Mouse (Mus musculus) G1E (cell line): Measurements from ENCODE around the gene Zfp961. TPM values are rescaled to one million over a fixed set of nuclear protein-coding genes. Genes with fewer than 3 reads are reported as not detected.
"Not testable (repeated sequence)": the region's sequence is repeated elsewhere in the genome, so short reads cannot be mapped to it uniquely, and the experiment has no call there.

Experiments used
- ATAC-seq: 2 replicates; pipeline ENCODE4 v1.8.0; 2016; ENCODE audit warnings: mild to moderate bottlenecking; ENCODE audit not compliant: insufficient number of reproducible peaks, poor library complexity, low FRiP score, severe bottlenecking; ENCODE audit errors: extremely low read depth
- DNase-seq: peaks from one replicate; pipeline ENCODE4 v3.0.0; 2012; ENCODE audit warnings: low spot score
- H3K27me3 ChIP-seq: 2 replicates; pipeline ENCODE4 v1.6.1; 2012; ENCODE audit warnings: mild to moderate bottlenecking, low read length, inconsistent platforms; ENCODE audit not compliant: insufficient read depth
- H3K36me3 ChIP-seq: replicated peaks from 2 replicates; pipeline ENCODE3; 2012; ENCODE audit warnings: mild to moderate bottlenecking, inconsistent platforms
- H3K4me1 ChIP-seq: 2 replicates; pipeline ENCODE4 v1.6.1; 2012; ENCODE audit warnings: low read depth, low read length, inconsistent platforms, mixed read lengths; ENCODE audit not compliant: insufficient read depth
- H3K4me3 ChIP-seq: 2 replicates; pipeline ENCODE4 v1.5.1; 2012; ENCODE audit warnings: low read depth, mild to moderate bottlenecking, inconsistent platforms, low read length, moderate library complexity, mixed read lengths
- H3K9me3 ChIP-seq: replicated peaks from 2 replicates; pipeline ENCODE4 v1.6.1; 2012; ENCODE audit warnings: inconsistent platforms
- CTCF ChIP-seq: IDR thresholded peaks from 2 replicates; pipeline ENCODE4 v1.5.1; 2012; ENCODE audit warnings: low read depth, low read length, inconsistent platforms, mixed read lengths
- GATA1 ChIP-seq: IDR thresholded peaks from 2 replicates; pipeline ENCODE4 v1.6.1; 2012; ENCODE audit warnings: borderline replicate concordance, low read length, inconsistent platforms, mixed read lengths
- GATA2 ChIP-seq: IDR thresholded peaks from 2 replicates; pipeline ENCODE4 v1.6.1; 2012; ENCODE audit warnings: low read depth, low read length, inconsistent platforms, borderline replicate concordance
- POLR2AphosphoS5 ChIP-seq: IDR thresholded peaks from 2 replicates; pipeline ENCODE4 v1.6.1; 2012; ENCODE audit warnings: low read depth, low read length, inconsistent platforms; ENCODE audit not compliant: insufficient replicate concordance
- TAL1 ChIP-seq: conservative IDR thresholded peaks from 2 replicates; pipeline ENCODE4 v1.6.1; 2012; ENCODE audit warnings: low read depth, low read length, inconsistent platforms, mixed read lengths
- polyA plus RNA-seq: library from polyadenylated mRNA; stranded (reverse); fragments of >175 nt; gene quantifications from 2 replicates; pipeline ENCODE4 v1.2.3, GENCODE M21; 2012
- total RNA-seq, 2 experiments: library from RNA; stranded (forward) in 1 of 2; stranded (reverse) in 1 of 2; fragments of 200-1000 nt in 1 of 2; fragments of >200 nt in 1 of 2; fragmentation: Nextera tagmentation in 1 of 2; gene quantifications; 2 replicates each; pipeline ENCODE4 v1.2.3; 2014 to 2017

The Zfp961 gene
- total and polyA plus RNA-seq, 3 experiments: 5.4 to 59.4 (median 34.5) TPM

DNA sequence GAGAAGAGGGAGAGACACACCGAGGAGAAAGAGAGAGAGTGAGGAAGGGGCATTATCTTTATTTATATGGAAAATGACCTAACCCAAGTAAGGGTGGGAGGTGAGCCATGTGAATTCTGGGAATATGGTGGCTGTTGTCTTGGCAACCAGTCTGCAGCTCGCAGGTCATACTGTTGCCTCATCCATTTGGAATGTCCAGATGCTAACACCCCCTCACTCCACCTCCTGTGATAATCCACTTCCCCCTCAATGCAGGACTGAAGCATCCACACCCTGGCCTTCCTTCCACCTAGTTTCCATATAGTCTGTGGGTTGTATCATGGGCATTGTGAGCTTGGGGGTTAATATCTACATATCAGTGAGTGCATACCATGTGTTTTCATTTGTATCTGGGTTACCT lies 69.0 kb downstream of the Zfp961 start:
- Histone ChIP-seq H3K4me1 (no peaks in the 10 kb centered on the region), H3K4me3 (no peak overlapping the region), H3K36me3 (no peaks in the 10 kb centered on the region), H3K27me3 (no peaks in the 10 kb centered on the region), H3K9me3 (no peaks in the 10 kb centered on the region)
- ATAC-seq: no peak
- no peak for DNase-seq
- TF ChIP-seq CTCF (no peak), TAL1 (no peak), GATA1 (no peak), POLR2AphosphoS5 (no peak), GATA2 (no peak)

DNA sequence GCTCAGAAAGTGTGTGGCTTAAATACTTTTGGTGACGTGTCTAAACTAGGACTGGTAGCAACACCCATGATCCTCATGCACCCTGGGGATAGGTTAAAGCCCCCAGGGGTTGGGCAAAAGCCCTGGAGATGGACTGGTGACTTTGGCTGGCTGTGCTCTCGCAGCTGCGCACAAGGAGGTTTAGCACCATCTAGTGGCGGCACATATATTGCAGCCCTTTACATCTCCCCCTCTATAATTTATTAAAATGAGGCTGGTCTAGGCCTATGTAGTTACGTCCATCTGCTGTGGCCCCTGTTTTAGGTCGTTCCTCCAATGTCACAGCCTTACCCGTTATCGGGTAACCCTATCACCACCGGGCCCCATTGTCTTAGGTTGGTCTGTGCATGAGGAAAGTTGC lies 74.0 kb downstream of the Zfp961 start:
- H3K9me3 ChIP-seq, H3K36me3 ChIP-seq, H3K4me3 ChIP-seq, ATAC-seq, H3K27me3 ChIP-seq, H3K4me1 ChIP-seq, DNase-seq: not testable (repeated sequence)

DNA sequence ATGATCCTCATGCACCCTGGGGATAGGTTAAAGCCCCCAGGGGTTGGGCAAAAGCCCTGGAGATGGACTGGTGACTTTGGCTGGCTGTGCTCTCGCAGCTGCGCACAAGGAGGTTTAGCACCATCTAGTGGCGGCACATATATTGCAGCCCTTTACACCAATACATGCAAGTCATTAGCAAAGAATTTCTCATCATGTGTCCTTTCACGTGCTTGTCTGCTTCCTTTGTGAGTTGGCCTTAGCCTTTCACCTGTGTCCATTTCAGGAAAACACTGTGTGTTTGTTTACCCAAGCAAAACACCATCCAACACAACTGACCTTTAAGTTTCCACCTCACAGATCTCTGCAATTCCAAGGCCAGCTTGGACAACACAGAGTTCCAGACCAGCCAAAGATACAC lies 82.1 kb downstream of the Zfp961 start:
- not testable (repeated sequence) for H3K4me1 ChIP-seq

DNA sequence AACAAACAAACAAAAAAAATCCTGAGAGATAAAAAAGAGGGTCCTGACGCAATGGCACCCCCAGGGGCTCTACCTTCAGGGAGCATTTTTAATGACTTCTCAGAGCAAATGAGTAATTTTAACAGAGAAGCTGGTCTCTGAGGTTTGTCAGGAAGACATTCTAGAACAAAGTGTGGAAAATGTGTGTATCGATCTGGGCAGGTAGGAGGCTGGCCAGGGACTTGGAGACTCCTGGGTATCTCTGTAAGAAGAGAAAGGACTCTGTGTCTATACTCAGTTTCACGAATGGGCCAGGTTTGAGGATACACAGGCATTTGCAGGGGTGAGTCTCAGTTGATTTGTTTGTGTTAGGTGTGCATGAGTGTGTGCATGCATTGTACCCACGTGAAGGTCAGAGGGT lies 90.1 kb downstream of the Zfp961 start, which contains the start of gene Olfr372:
Gene Olfr372, plus strand, starts transcription at position 301 of the 400 bp plus-strand sequence.
- not testable (repeated sequence) for H3K9me3 ChIP-seq, ATAC-seq, H3K4me3 ChIP-seq, H3K27me3 ChIP-seq, H3K4me1 ChIP-seq, DNase-seq, H3K36me3 ChIP-seq

More for the DNA sequence above, 82.1 kb downstream of the Zfp961 start:
- not testable (repeated sequence) for H3K4me3 ChIP-seq, H3K9me3 ChIP-seq, ATAC-seq, H3K36me3 ChIP-seq, H3K27me3 ChIP-seq, DNase-seq

DNA sequence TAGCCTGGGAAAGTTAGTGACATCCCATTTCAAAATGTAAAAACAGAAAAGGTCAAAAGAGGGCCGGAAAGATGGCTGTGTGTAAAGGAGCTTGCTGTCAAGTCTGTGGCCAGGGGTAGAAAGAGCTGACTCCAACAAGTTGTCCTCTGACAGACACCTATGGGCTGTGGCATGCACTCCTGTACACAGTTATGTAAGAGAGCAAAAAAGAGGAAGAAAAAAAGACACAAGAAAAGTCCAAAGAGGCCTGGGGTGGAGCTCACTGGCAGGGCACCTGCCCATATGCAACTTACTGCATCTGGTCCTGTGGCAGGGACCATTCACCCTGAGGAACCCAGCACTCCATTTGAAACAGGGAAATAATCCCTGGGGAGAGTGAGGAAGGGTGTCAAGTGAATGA lies 91.7 kb downstream of the Zfp961 start:
- Histone ChIP-seq H3K36me3 (no peaks in the 10 kb centered on the region), H3K4me3 (no peak overlapping the region), H3K9me3 (no peaks in the 10 kb centered on the region), H3K4me1 (no peaks in the 10 kb centered on the region), H3K27me3 (no peaks in the 10 kb centered on the region)
- TF ChIP-seq GATA2 (no peak), CTCF (no peak), GATA1 (no peak), TAL1 (no peak)
- DNase-seq (no peak), ATAC-seq (no peak)

Other genes with a start within 250 kb of the Zfp961 start
- gene B3gnt3, start 249.2 kb upstream of the Zfp961 start, total RNA-seq (2014; fragmentation: Nextera tagmentation): not detected in 2 replicates
- gene B3gnt3, start 249.2 kb upstream of the Zfp961 start, total RNA-seq (2017): 0.05 and 0.06 TPM in 2 replicates
- not detected in 2 replicates for gene B3gnt3, start 249.2 kb upstream of the Zfp961 start, polyA plus RNA-seq
- gene Fcho1, start 225.3 kb upstream of the Zfp961 start, total RNA-seq (2014; fragmentation: Nextera tagmentation): 2.2 and 27.3 TPM in 2 replicates
- gene Fcho1, start 225.3 kb upstream of the Zfp961 start, total RNA-seq (2017): 7.6 and 7.7 TPM in 2 replicates
- gene Fcho1, start 225.3 kb upstream of the Zfp961 start, polyA plus RNA-seq: 14.0 and 16.2 TPM in 2 replicates
- gene Zfp709, start 69.0 kb upstream of the Zfp961 start, total RNA-seq (2014; fragmentation: Nextera tagmentation): 14.6 and 16.9 TPM in 2 replicates
- gene Zfp709, start 69.0 kb upstream of the Zfp961 start, total RNA-seq (2017): 13.1 and 15.7 TPM in 2 replicates
- 0.45 and 0.91 TPM in 2 replicates for gene Zfp709, start 69.0 kb upstream of the Zfp961 start, polyA plus RNA-seq
- 7.0 and 9.2 TPM in 2 replicates for gene Zfp882, start 42.4 kb upstream of the Zfp961 start, total RNA-seq (2014; fragmentation: Nextera tagmentation)
- gene Zfp882, start 42.4 kb upstream of the Zfp961 start, total RNA-seq (2017): 5.4 and 6.8 TPM in 2 replicates
- 0.47 and 0.62 TPM in 2 replicates for gene Zfp882, start 42.4 kb upstream of the Zfp961 start, polyA plus RNA-seq
- 39.4 and 45.1 TPM in 2 replicates for gene Zfp617, start 42.4 kb upstream of the Zfp961 start, total RNA-seq (2014; fragmentation: Nextera tagmentation)
- gene Zfp617, start 42.4 kb upstream of the Zfp961 start, total RNA-seq (2017): 28.1 and 31.7 TPM in 2 replicates
- 1.8 and 3.0 TPM in 2 replicates for gene Zfp617, start 42.4 kb upstream of the Zfp961 start, polyA plus RNA-seq
- not detected in 2 replicates for gene Cyp4f18, start 58.6 kb downstream of the Zfp961 start, total RNA-seq (2014; fragmentation: Nextera tagmentation)
- 0.12 TPM in 1 of 2 replicates, not detected in the other for gene Cyp4f18, start 58.6 kb downstream of the Zfp961 start, total RNA-seq (2017)
- gene Cyp4f18, start 58.6 kb downstream of the Zfp961 start, polyA plus RNA-seq: 0.10 and 0.12 TPM in 2 replicates
- 0.29 TPM in 1 of 2 replicates, not detected in the other for gene Olfr372, start 90.2 kb downstream of the Zfp961 start, total RNA-seq (2014; fragmentation: Nextera tagmentation)
- gene Olfr372, start 90.2 kb downstream of the Zfp961 start, total RNA-seq (2017): 0.12 and 0.27 TPM in 2 replicates
- gene Olfr372, start 90.2 kb downstream of the Zfp961 start, polyA plus RNA-seq: not detected in 2 replicates
- gene Olfr373, start 132.1 kb downstream of the Zfp961 start, total RNA-seq (2014; fragmentation: Nextera tagmentation): not detected in 2 replicates
- 0.05 and 0.06 TPM in 2 replicates for gene Olfr373, start 132.1 kb downstream of the Zfp961 start, total RNA-seq (2017)
- gene Olfr373, start 132.1 kb downstream of the Zfp961 start, polyA plus RNA-seq: not detected in 2 replicates
- gene Olfr374, start 156.0 kb downstream of the Zfp961 start, total RNA-seq (2014; fragmentation: Nextera tagmentation): not detected in 2 replicates
- 0.12 and 0.22 TPM in 2 replicates for gene Olfr374, start 156.0 kb downstream of the Zfp961 start, total RNA-seq (2017)
- gene Olfr374, start 156.0 kb downstream of the Zfp961 start, polyA plus RNA-seq: not detected in 2 replicates
- not detected in 2 replicates for gene Tpm4, start 183.9 kb downstream of the Zfp961 start, total RNA-seq (2014; fragmentation: Nextera tagmentation)
- gene Tpm4, start 183.9 kb downstream of the Zfp961 start, total RNA-seq (2017): 2.2 and 2.7 TPM in 2 replicates
- 0.03 and 0.04 TPM in 2 replicates for gene Tpm4, start 183.9 kb downstream of the Zfp961 start, polyA plus RNA-seq
- 63.9 and 77.0 TPM in 2 replicates for gene Rab8a, start 210.2 kb downstream of the Zfp961 start, total RNA-seq (2014; fragmentation: Nextera tagmentation)
- gene Rab8a, start 210.2 kb downstream of the Zfp961 start, total RNA-seq (2017): 418 and 431 TPM in 2 replicates
- 51.8 and 63.6 TPM in 2 replicates for gene Rab8a, start 210.2 kb downstream of the Zfp961 start, polyA plus RNA-seq
- gene Hsh2d, start 238.6 kb downstream of the Zfp961 start, total RNA-seq (2014; fragmentation: Nextera tagmentation): 1.6 TPM in 1 of 2 replicates, not detected in the other
- 0.16 and 0.35 TPM in 2 replicates for gene Hsh2d, start 238.6 kb downstream of the Zfp961 start, total RNA-seq (2017)
- 1.5 and 2.2 TPM in 2 replicates for gene Hsh2d, start 238.6 kb downstream of the Zfp961 start, polyA plus RNA-seq